Mouse (Mus musculus): ENCODE measurements around the gene Gm10160. TPM values are rescaled to one million over a fixed set of nuclear protein-coding genes. Genes with fewer than 3 reads are reported as not detected.

Gene Gm10160
- polyA plus RNA-seq, 1 experiment from 2014 or later: not detected

DNA sequence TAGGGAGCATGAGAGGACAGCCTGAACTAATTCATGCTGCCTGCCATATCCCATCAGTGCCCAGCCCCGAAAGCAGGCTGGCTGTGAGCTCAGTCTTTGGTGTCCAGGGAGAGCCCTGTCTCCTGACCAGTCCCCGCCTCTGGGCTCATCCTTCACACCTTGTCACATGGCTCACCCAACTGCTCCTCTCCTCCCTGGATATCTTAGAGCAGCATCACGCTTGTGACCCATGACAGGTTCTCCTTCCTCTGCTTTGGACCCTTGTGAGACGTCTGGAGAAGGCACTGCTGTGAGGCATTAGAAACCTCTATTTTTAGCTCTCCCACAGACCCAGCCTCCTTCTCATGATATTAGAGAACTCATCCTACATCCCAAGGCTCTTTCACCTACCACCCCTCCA, 6.3 kb upstream of the Gm10160 start:
- Histone ChIP-seq H3K27ac (replicated peaks; ENCODE audit: low read depth, low read length) (no peak overlapping the region), H3K9me3 (ENCODE audit: control insufficient read depth, low read length) (no peaks in the 10 kb centered on the region), H3K4me3 (ENCODE audit: low read depth, low read length) (no peak overlapping the region), H3K4me2 (ENCODE audit: low read depth, severe bottlenecking) (no peak overlapping the region), H3K4me1 (ENCODE audit: control insufficient read depth, insufficient read depth, low read length) (peaks cover 3% of the 10 kb centered on the region), H3K27me3 (ENCODE audit: control insufficient read depth, insufficient read depth, low read length) (peaks cover 8% of the 10 kb centered on the region), H3K36me3 (ENCODE audit: control insufficient read depth, insufficient read depth, low read length) (no peaks in the 10 kb centered on the region), H3K9ac (ENCODE audit: low read length) (no peak overlapping the region)
- ATAC-seq (ENCODE audit: insufficient number of reproducible peaks, low FRiP score, low TSS enrichment, low read depth): no peak
- DNase-seq (ENCODE audit: low spot score): no peak
- 75% methylated on average over 4 of the region's 4 CpGs for WGBS

DNA sequence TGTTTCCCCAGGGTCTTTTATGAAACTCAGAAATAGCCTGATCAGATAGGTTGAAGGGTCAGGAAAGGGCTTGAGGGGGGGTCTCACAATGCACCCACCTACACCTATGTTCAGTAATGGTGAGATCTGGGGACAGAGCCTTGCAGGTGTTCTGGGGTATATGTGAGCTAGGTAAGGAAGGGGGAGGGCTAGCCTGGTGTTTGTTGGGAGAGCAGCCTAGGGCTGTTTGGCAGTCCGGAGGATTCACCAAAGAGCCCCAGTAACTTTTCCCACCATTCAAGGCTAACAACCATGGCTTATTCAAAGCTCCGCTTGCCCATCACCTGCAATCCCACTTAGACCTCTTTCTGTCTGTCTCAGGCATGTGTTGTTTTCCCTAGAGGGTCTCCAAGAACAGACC, 5.9 kb upstream of the Gm10160 start:
- Histone ChIP-seq H3K4me2 (ENCODE audit: low read depth, severe bottlenecking) (no peak overlapping the region), H3K9me3 (ENCODE audit: control insufficient read depth, low read length) (no peaks in the 10 kb centered on the region), H3K9ac (ENCODE audit: low read length) (no peak overlapping the region), H3K27ac (replicated peaks; ENCODE audit: low read depth, low read length) (no peak overlapping the region), H3K4me1 (ENCODE audit: control insufficient read depth, insufficient read depth, low read length) (peaks cover 3% of the 10 kb centered on the region), H3K4me3 (ENCODE audit: low read depth, low read length) (no peak overlapping the region), H3K27me3 (ENCODE audit: control insufficient read depth, insufficient read depth, low read length) (peaks cover 8% of the 10 kb centered on the region), H3K36me3 (ENCODE audit: control insufficient read depth, insufficient read depth, low read length) (no peaks in the 10 kb centered on the region)
- WGBS: 77% methylated on average over 2 of the region's 2 CpGs
- no peak for ATAC-seq (ENCODE audit: insufficient number of reproducible peaks, low FRiP score, low TSS enrichment, low read depth)
- DNase-seq (ENCODE audit: low spot score): no peak

- no peaks in the 10 kb centered on the region for H3K9me3 ChIP-seq (ENCODE audit: control insufficient read depth, low read length)
- peaks cover 8% of the 10 kb centered on the region for H3K27me3 ChIP-seq (ENCODE audit: control insufficient read depth, insufficient read depth, low read length)
- H3K36me3 ChIP-seq (ENCODE audit: control insufficient read depth, insufficient read depth, low read length): no peaks in the 10 kb centered on the region
- no peak for DNase-seq (ENCODE audit: low spot score)
- no peak overlapping the region for H3K9ac ChIP-seq (ENCODE audit: low read length)
- WGBS: 84% methylated on average over 5 of the region's 5 CpGs
- H3K4me1 ChIP-seq (ENCODE audit: control insufficient read depth, insufficient read depth, low read length): peaks cover 3% of the 10 kb centered on the region
- no peak for ATAC-seq (ENCODE audit: insufficient number of reproducible peaks, low FRiP score, low TSS enrichment, low read depth)
- no peak overlapping the region for H3K4me3 ChIP-seq (ENCODE audit: low read depth, low read length)
- no peak overlapping the region for H3K27ac ChIP-seq (replicated peaks; ENCODE audit: low read depth, low read length)
- H3K4me2 ChIP-seq (ENCODE audit: low read depth, severe bottlenecking): no peak overlapping the region
Measured at GRCm38 (mm10) chr7:81860996-81861395, 5.4 kb upstream of the Gm10160 start.

DNA sequence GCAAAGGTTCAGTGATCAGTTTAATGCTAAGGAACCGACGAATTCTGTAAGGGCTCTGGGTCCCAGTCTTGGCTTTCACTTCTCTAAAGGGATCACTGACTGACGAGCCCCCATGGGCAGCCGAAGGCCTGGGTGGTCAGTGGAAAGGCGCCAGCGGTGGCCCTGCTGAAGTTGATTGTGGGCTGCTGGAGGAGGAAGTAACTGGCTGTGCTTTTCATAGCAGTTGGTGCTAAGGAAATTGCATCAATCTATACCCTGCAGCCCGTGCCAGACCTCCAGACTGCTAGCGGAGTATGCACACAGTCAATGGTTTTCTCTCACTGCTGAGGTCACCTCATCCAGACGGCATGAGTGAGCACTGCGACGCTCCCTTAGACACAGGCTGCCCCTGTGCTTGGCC, 4.5 kb upstream of the Gm10160 start:
- peak overlapping the region; percentile 100 for H3K4me2 ChIP-seq (ENCODE audit: low read depth, severe bottlenecking)
- H3K9me3 ChIP-seq (ENCODE audit: control insufficient read depth, low read length): no peaks in the 10 kb centered on the region
- peaks cover 8% of the 10 kb centered on the region for H3K27me3 ChIP-seq (ENCODE audit: control insufficient read depth, insufficient read depth, low read length)
- ATAC-seq (ENCODE audit: insufficient number of reproducible peaks, low FRiP score, low TSS enrichment, low read depth) (no peak), DNase-seq (ENCODE audit: low spot score) (no peak)
- H3K36me3 ChIP-seq (ENCODE audit: control insufficient read depth, insufficient read depth, low read length): no peaks in the 10 kb centered on the region
- H3K4me1 ChIP-seq (ENCODE audit: control insufficient read depth, insufficient read depth, low read length): peaks cover 3% of the 10 kb centered on the region
- WGBS: 53% methylated on average over 11 of the region's 11 CpGs
- 0 out of 2 replicates have a peak overlapping the region, but pooled peaks have one; percentile 70 for H3K9ac ChIP-seq (ENCODE audit: low read length)
- no peak overlapping the region for H3K27ac ChIP-seq (replicated peaks; ENCODE audit: low read depth, low read length)
- H3K4me3 ChIP-seq (ENCODE audit: low read depth, low read length): peak overlapping the region; percentile 68

DNA sequence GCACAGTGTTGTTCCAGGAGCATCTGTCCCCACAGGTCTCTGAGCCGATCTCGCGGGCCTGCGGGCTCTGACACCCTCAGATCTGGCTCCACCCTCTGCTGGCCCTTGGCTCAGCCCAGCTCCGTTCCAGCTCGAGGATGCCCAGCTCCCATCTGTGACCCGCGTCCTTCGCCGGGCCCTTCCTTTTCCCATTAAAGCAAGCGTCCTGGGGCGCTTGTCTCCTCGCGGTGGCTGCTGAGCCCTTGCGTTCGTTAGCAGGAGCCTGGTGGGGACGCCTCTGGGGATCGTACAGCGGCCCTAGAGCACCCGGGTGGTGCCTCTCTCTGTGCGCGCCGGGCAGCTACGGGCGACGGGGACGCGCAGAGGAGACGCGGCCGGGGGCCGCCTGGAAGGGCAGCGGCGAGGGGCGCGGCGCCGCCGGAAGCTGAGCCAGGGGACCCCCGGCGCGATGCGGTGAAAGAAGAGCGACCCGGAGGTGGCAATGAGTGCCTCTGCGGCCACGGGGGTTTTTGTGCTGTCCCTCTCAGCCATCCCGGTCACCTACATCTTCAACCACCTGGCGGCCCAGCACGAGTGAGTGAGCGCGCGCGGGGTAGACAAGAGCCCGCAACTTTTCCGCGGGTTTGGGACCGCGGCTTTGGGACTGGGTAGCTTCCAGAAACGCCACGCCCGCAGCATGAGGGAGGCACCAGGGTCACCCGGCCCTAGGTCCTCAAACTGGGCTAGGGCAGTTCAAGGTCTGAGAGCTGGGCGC, 3.6 kb upstream of the Gm10160 start, which contains the start of gene Tm6sf1:
TSS of gene Tm6sf1 (plus strand) at position 34 of the 754 bp plus-strand sequence.
- peaks cover 8% of the 10 kb centered on the region for H3K27me3 ChIP-seq (ENCODE audit: control insufficient read depth, insufficient read depth, low read length)
- peak within 1 kb of the TSS; percentile 100 for H3K4me2 ChIP-seq (ENCODE audit: low read depth, severe bottlenecking)
- peak; percentile 66; the same call in 1 of the 2 replicates for ATAC-seq (ENCODE audit: insufficient number of reproducible peaks, low FRiP score, low TSS enrichment, low read depth)
- H3K9me3 ChIP-seq (ENCODE audit: control insufficient read depth, low read length): no peaks in the 10 kb centered on the region
- H3K27ac ChIP-seq (replicated peaks; ENCODE audit: low read depth, low read length): no peak within 1 kb of the TSS
- H3K36me3 ChIP-seq (ENCODE audit: control insufficient read depth, insufficient read depth, low read length): no peaks in the 10 kb centered on the region
- peak; percentile 66 for DNase-seq (ENCODE audit: low spot score)
- peaks cover 3% of the 10 kb centered on the region for H3K4me1 ChIP-seq (ENCODE audit: control insufficient read depth, insufficient read depth, low read length)
- H3K9ac ChIP-seq (ENCODE audit: low read length): peak within 1 kb of the TSS; percentile 70
- WGBS: under 1% methylated on average over 64 of the region's 64 CpGs
- H3K4me3 ChIP-seq (ENCODE audit: low read depth, low read length): peak within 1 kb of the TSS; percentile 68

DNA sequence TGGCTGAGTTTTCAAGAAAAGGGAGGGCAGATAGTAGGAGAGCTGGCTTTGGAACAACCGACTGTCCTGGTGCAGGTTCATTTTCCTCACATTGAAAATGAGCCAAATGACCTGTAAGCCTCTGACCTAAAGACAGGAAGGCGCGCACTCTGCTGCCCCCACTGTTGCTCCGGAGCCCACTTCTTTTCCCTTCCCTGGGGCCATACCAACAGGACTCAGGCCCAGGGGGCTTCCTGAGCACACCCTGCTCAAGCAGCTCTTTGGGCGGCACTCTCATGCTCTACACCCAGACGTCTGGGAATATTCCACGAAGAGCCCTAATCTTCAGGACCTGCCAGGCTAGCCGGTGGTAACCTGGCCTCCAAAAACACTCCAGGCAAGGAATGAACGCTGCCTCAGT, 2.6 kb upstream of the Gm10160 start:
- 5% methylated on average over 9 of the region's 9 CpGs for WGBS
- DNase-seq (ENCODE audit: low spot score): peak; percentile 45
- peaks cover 8% of the 10 kb centered on the region for H3K27me3 ChIP-seq (ENCODE audit: control insufficient read depth, insufficient read depth, low read length)
- no peak for ATAC-seq (ENCODE audit: insufficient number of reproducible peaks, low FRiP score, low TSS enrichment, low read depth)
- no peak overlapping the region for H3K27ac ChIP-seq (replicated peaks; ENCODE audit: low read depth, low read length)
- peak overlapping the region; percentile 100; the same call in 1 of the 2 replicates for H3K4me2 ChIP-seq (ENCODE audit: low read depth, severe bottlenecking)
- H3K4me3 ChIP-seq (ENCODE audit: low read depth, low read length): no peak overlapping the region
- H3K9ac ChIP-seq (ENCODE audit: low read length): no peak overlapping the region
- H3K9me3 ChIP-seq (ENCODE audit: control insufficient read depth, low read length): no peaks in the 10 kb centered on the region
- H3K36me3 ChIP-seq (ENCODE audit: control insufficient read depth, insufficient read depth, low read length): no peaks in the 10 kb centered on the region
- H3K4me1 ChIP-seq (ENCODE audit: control insufficient read depth, insufficient read depth, low read length): peaks cover 3% of the 10 kb centered on the region

DNA sequence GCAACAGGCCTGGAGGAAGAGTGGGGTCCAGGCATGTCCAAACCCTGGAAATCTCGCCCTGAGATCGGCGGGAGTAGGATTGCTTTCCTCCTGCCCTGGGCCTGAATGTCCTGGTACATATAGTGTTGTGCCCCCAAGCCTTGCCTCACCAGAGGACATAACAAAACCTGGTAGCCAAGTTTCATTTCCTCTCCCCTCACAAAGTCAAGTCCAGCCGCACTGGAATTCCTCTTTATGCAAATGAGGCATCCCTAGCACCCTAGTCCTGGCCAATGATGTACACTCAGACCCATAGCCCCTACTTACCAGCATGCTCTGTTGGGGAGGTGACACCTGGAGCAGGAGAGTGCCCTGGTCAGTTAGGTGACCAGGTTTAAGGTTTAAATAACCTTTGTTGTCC, 627 bp upstream of the Gm10160 start:
- H3K9me3 ChIP-seq (ENCODE audit: control insufficient read depth, low read length): no peaks in the 10 kb centered on the region
- peaks cover 8% of the 10 kb centered on the region for H3K27me3 ChIP-seq (ENCODE audit: control insufficient read depth, insufficient read depth, low read length)
- DNase-seq (ENCODE audit: low spot score) (no peak), ATAC-seq (ENCODE audit: insufficient number of reproducible peaks, low FRiP score, low TSS enrichment, low read depth) (no peak)
- H3K36me3 ChIP-seq (ENCODE audit: control insufficient read depth, insufficient read depth, low read length): no peaks in the 10 kb centered on the region
- no peak overlapping the region for H3K9ac ChIP-seq (ENCODE audit: low read length)
- WGBS: 80% methylated on average over 4 of the region's 4 CpGs
- H3K4me1 ChIP-seq (ENCODE audit: control insufficient read depth, insufficient read depth, low read length): peaks cover 3% of the 10 kb centered on the region
- no peak overlapping the region for H3K27ac ChIP-seq (replicated peaks; ENCODE audit: low read depth, low read length)
- H3K4me3 ChIP-seq (ENCODE audit: low read depth, low read length): no peak overlapping the region
- no peak overlapping the region for H3K4me2 ChIP-seq (ENCODE audit: low read depth, severe bottlenecking)

GRCm38 (mm10) chr7:81854568-81855307, 856 bp downstream of the Gm10160 start:
- DNase-seq (ENCODE audit: low spot score) (no peak), ATAC-seq (ENCODE audit: insufficient number of reproducible peaks, low FRiP score, low TSS enrichment, low read depth) (no peak)
- no peak overlapping the region for H3K4me3 ChIP-seq (ENCODE audit: low read depth, low read length)
- H3K9ac ChIP-seq (ENCODE audit: low read length): no peak overlapping the region
- no peaks in the 10 kb centered on the region for H3K36me3 ChIP-seq (ENCODE audit: control insufficient read depth, insufficient read depth, low read length)
- H3K9me3 ChIP-seq (ENCODE audit: control insufficient read depth, low read length): no peaks in the 10 kb centered on the region
- 86% methylated on average over 8 of the region's 8 CpGs for WGBS
- H3K27me3 ChIP-seq (ENCODE audit: control insufficient read depth, insufficient read depth, low read length): peaks cover 8% of the 10 kb centered on the region
- no peak overlapping the region for H3K4me2 ChIP-seq (ENCODE audit: low read depth, severe bottlenecking)
- peaks cover 3% of the 10 kb centered on the region for H3K4me1 ChIP-seq (ENCODE audit: control insufficient read depth, insufficient read depth, low read length)
- H3K27ac ChIP-seq (replicated peaks; ENCODE audit: low read depth, low read length): no peak overlapping the region

Measured in limb, embryonic 11.5 days (tissue).